Mouse (Mus musculus): Measurements from ENCODE around the gene Ofcc1. TPM values are rescaled to one million over a fixed set of nuclear protein-coding genes. Genes with fewer than 3 reads are reported as not detected.

The Ofcc1 gene
- total RNA-seq, 2 experiments from 2014 or later = 0.31 TPM; not detected in 1

- DNase-seq (ENCODE audit: low spot score in 2 of 2) = no peak
Measured at GRCm38 (mm10) chr13:40022609-40023008, 338.6 kb downstream of the Ofcc1 start.

GRCm38 (mm10) chr13:40000236-40000635 is 361.0 kb downstream of the Ofcc1 start:
- no peak for DNase-seq (ENCODE audit: low spot score in 2 of 2)

- DNase-seq (ENCODE audit: low spot score in 2 of 2) = no peak
Measured at GRCm38 (mm10) chr13:39997901-39998300, 363.3 kb downstream of the Ofcc1 start.

- DNase-seq (ENCODE audit: low spot score in 2 of 2) = no peak
Measured at GRCm38 (mm10) chr13:39979294-39980061, 381.8 kb downstream of the Ofcc1 start.

GRCm38 (mm10) chr13:39968349-39969016 is 392.8 kb downstream of the Ofcc1 start:
- DNase-seq (ENCODE audit: low spot score in 2 of 2) = no peak

- DNase-seq (ENCODE audit: low spot score in 2 of 2) = no peak
Measured at GRCm38 (mm10) chr13:39957226-39957625, 404.0 kb downstream of the Ofcc1 start.

GRCm38 (mm10) chr13:39956017-39956416 is 405.2 kb downstream of the Ofcc1 start:
- DNase-seq (ENCODE audit: low spot score in 2 of 2) = no peak
